Mouse (Mus musculus): ENCODE data around the gene Gm42517. TPM values are rescaled to one million over a fixed set of nuclear protein-coding genes. Genes with fewer than 3 reads are reported as not detected.

Gm42517 gene
- total and polyA plus RNA-seq, 3 experiments, result not detected

GRCm38 (mm10) chr5:108378346-108378745, 10.6 kb upstream of the Gm42517 start:
- dilution Hi-C loops (cut with MboI; ENCODE audit: extremely low pct_ligation_motif_present, extremely low pct_unique_long_range_greater_than_20kb, low sequenced_read_pairs), result no loop called here
- H3K4me3 ChIP-seq (replicated peaks in 1 of 3; ENCODE audit: low read depth in 2 of 3, low read length in 2 of 3, poor library complexity in 1 of 3), result no peak overlapping the region
- no peak overlapping the region for H3K9ac ChIP-seq (ENCODE audit: insufficient read depth, low read depth)
- no peaks in the 10 kb centered on the region for H3K27me3 ChIP-seq (replicated peaks)
- in situ Hi-C loops (cut with MboI; ENCODE audit: low pct_ligation_motif_present, low pct_unique_long_range_greater_than_20kb, low sequenced_read_pairs), result no loop called here
- no peaks in the 10 kb centered on the region for H3K79me2 ChIP-seq (replicated peaks; ENCODE audit: control insufficient read depth, extremely low read depth, insufficient read depth, poor library complexity, severe bottlenecking)
- H3K4me2 ChIP-seq (ENCODE audit: insufficient read depth, low read depth, poor library complexity, severe bottlenecking), result no peak overlapping the region; the same call in 1 of the 2 replicates
- H3K27ac ChIP-seq (ENCODE audit: insufficient read depth, low read depth), result no peak overlapping the region
- peaks cover 5% of the 10 kb centered on the region for H3K9me3 ChIP-seq (replicated peaks; ENCODE audit: low read length)
- TF ChIP-seq POLR2AphosphoS2 (IDR thresholded peaks at IDR 0.05; ENCODE audit: low read depth, low read length), result no peak
- TF ChIP-seq IRF4 (IDR thresholded peaks at IDR 0.05; ENCODE audit: low read depth, low read length), result no peak
- TF ChIP-seq MAX (IDR thresholded peaks at IDR 0.05; ENCODE audit: low read length), result no peak
- TF ChIP-seq RAD21 (IDR thresholded peaks at IDR 0.05; ENCODE audit: low read depth, low read length), result no peak
- TF ChIP-seq SIN3A (IDR thresholded peaks at IDR 0.05; ENCODE audit: low read length), result no peak
- TF ChIP-seq HCFC1 (IDR thresholded peaks at IDR 0.05; ENCODE audit: low read depth, low read length), result no peak
- TF ChIP-seq NRF1 (IDR thresholded peaks at IDR 0.05; ENCODE audit: low read depth, low read length), result no peak
- no peak for TF ChIP-seq TBP (conservative IDR thresholded peaks at IDR 0.05; ENCODE audit: low read depth, low read length)
- TF ChIP-seq ETS1 (conservative IDR thresholded peaks at IDR 0.05; ENCODE audit: low read depth, low read length), result no peak
- TF ChIP-seq ELF1 (IDR thresholded peaks at IDR 0.05; ENCODE audit: low read depth, low read length), result no peak
- TF ChIP-seq TCF12 (IDR thresholded peaks at IDR 0.05; ENCODE audit: low read depth, low read length), result no peak
- TF ChIP-seq RCOR1 (conservative IDR thresholded peaks at IDR 0.05; ENCODE audit: low read depth, low read length), result no peak
- no peak for TF ChIP-seq CTCF (conservative IDR thresholded peaks at IDR 0.05 in 1 of 2, IDR thresholded peaks at IDR 0.05 in 1 of 2; ENCODE audit: low read depth in 2 of 2, low read length in 2 of 2)
- no peak for TF ChIP-seq ZKSCAN1 (IDR thresholded peaks at IDR 0.05; ENCODE audit: borderline replicate concordance, low read depth, low read length)
- TF ChIP-seq ZC3H11A (IDR thresholded peaks at IDR 0.05; ENCODE audit: low read depth, low read length), result no peak
- peaks cover 0 to 21% of the 10 kb centered on the region in 2 experiments; a peak in 2 of 4 replicates for H3K4me1 ChIP-seq (ENCODE audit: control insufficient read depth in 1 of 2, insufficient read depth in 2 of 2)
- no peak for DNase-seq (ENCODE audit: extremely low read depth)
- no peaks in the 10 kb centered on the region for H3K36me3 ChIP-seq (replicated peaks in 1 of 2; ENCODE audit: control insufficient read depth in 1 of 2, insufficient read depth in 1 of 2, low read length in 1 of 2)

- in situ Hi-C loops (cut with MboI; ENCODE audit: low pct_ligation_motif_present, low pct_unique_long_range_greater_than_20kb, low sequenced_read_pairs) (no loop called here), dilution Hi-C loops (cut with MboI; ENCODE audit: extremely low pct_ligation_motif_present, extremely low pct_unique_long_range_greater_than_20kb, low sequenced_read_pairs) (no loop called here)
- Histone ChIP-seq H3K9me3 (replicated peaks; ENCODE audit: low read length) (no peaks in the 10 kb centered on the region), H3K27me3 (replicated peaks) (no peaks in the 10 kb centered on the region), H3K27ac (ENCODE audit: insufficient read depth, low read depth) (no peak overlapping the region), H3K9ac (ENCODE audit: insufficient read depth, low read depth) (no peak overlapping the region), H3K79me2 (replicated peaks; ENCODE audit: control insufficient read depth, extremely low read depth, insufficient read depth, poor library complexity, severe bottlenecking) (no peaks in the 10 kb centered on the region), H3K36me3 (replicated peaks in 1 of 2; ENCODE audit: control insufficient read depth in 1 of 2, insufficient read depth in 1 of 2, low read length in 1 of 2) (no peaks in the 10 kb centered on the region), H3K4me1 (ENCODE audit: control insufficient read depth in 1 of 2, insufficient read depth in 2 of 2) (peaks cover 2 to 23% of the 10 kb centered on the region in 2 experiments; a peak in 3 of 4 replicates), H3K4me3 (replicated peaks in 1 of 3; ENCODE audit: low read depth in 2 of 3, low read length in 2 of 3, poor library complexity in 1 of 3) (no peak overlapping the region), H3K4me2 (ENCODE audit: insufficient read depth, low read depth, poor library complexity, severe bottlenecking) (no peak overlapping the region)
- DNase-seq (ENCODE audit: extremely low read depth), result no peak
- TF ChIP-seq BHLHE40 (IDR thresholded peaks at IDR 0.05; ENCODE audit: low read depth, low read length), result no peak
These were observed 8.3 kb upstream of the Gm42517 start for GRCm38 (mm10) chr5:108376059-108376458.

Measured in CH12.LX (cell line).